Mouse (Mus musculus) lung, embryonic 14.5 days (tissue): ENCODE measurements at regions not wholly inside any gene's neighbourhood (a gene's known extent, or its start where the extent isn't known, plus 50 kb on each side); places are given as distances from the start of the nearest gene placed in this dataset.

Experiments
- ATAC-seq: fragments of 200-750 bp; cut with Nextera tagmentation; 2 replicates; pipeline ENCODE4 v1.8.0; 2017; ENCODE audit warnings: mild to moderate bottlenecking, moderate TSS enrichment, moderate library complexity; ENCODE audit not compliant: insufficient read depth
- DNase-seq: peaks from one replicate; pipeline ENCODE4 v3.0.0-alpha.2; 2015
- H3K27ac ChIP-seq: fragments of 300-500 bp; sonication (generic); 2 replicates; pipeline ENCODE4 v1.5.1; 2014; ENCODE audit warnings: low read depth, mild to moderate bottlenecking, moderate library complexity
- H3K27me3 ChIP-seq: fragments of 300-500 bp; sonication (generic); 2 replicates; pipeline ENCODE4 v1.6.1; 2014; ENCODE audit warnings: low read length, control low read depth; ENCODE audit not compliant: insufficient read depth
- H3K36me3 ChIP-seq: fragments of 300-500 bp; sonication (generic); 2 replicates; pipeline ENCODE4 v1.6.1; 2014; ENCODE audit warnings: control low read depth; ENCODE audit not compliant: insufficient read depth
- H3K4me1 ChIP-seq: fragments of 300-500 bp; sonication (generic); 2 replicates; pipeline ENCODE4 v1.6.1; 2014; ENCODE audit warnings: antibody characterized with exemption, control low read depth; ENCODE audit not compliant: insufficient read depth
- H3K4me2 ChIP-seq: fragments of 300-500 bp; sonication (generic); 2 replicates; pipeline ENCODE4 v1.6.1; 2014; ENCODE audit warnings: mild to moderate bottlenecking
- H3K4me3 ChIP-seq: fragments of 300-500 bp; sonication (generic); 2 replicates; pipeline ENCODE4 v1.5.1; 2014; ENCODE audit warnings: low read depth, low read length
- H3K9ac ChIP-seq: fragments of 300-500 bp; sonication (generic); 2 replicates; pipeline ENCODE4 v1.6.1; 2014
- H3K9me3 ChIP-seq: fragments of 300-500 bp; sonication (generic); 2 replicates; pipeline ENCODE4 v1.6.1; 2016; ENCODE audit warnings: low read depth, low read length, control low read depth
- CTCF ChIP-seq: IDR thresholded peaks from 2 replicates; pipeline ENCODE4 v1.5.1; 2016; ENCODE audit warnings: antibody characterized with exemption, low read depth
- WGBS: fragments of 180-500 bp; shearing (Covaris S2); extraction: QIAGEN DNeasy Blood & Tissue Kit; methylation state at CpG from one replicate; pipeline ENCODE4 v1.1.7; 2014; 5-methylcytosine and 5-hydroxymethylcytosine counted together

GRCm38 (mm10) chr15:93920996-93921395 is 325.3 kb upstream of the Prickle1 start:
- H3K36me3 ChIP-seq: no peaks in the 10 kb centered on the region
- no peak overlapping the region for H3K9ac ChIP-seq
- H3K4me2 ChIP-seq: no peak overlapping the region
- no peaks in the 10 kb centered on the region for H3K27me3 ChIP-seq
- ATAC-seq (no peak), DNase-seq (no peak)
- H3K4me3 ChIP-seq: no peak overlapping the region
- WGBS: 68% methylated on average over 5 of the region's 5 CpGs
- no peak overlapping the region for H3K27ac ChIP-seq
- no peak for TF ChIP-seq CTCF
- H3K9me3 ChIP-seq: no peaks in the 10 kb centered on the region
- H3K4me1 ChIP-seq: peaks cover 9% of the 10 kb centered on the region; the same call in 1 of the 2 replicates

DNA sequence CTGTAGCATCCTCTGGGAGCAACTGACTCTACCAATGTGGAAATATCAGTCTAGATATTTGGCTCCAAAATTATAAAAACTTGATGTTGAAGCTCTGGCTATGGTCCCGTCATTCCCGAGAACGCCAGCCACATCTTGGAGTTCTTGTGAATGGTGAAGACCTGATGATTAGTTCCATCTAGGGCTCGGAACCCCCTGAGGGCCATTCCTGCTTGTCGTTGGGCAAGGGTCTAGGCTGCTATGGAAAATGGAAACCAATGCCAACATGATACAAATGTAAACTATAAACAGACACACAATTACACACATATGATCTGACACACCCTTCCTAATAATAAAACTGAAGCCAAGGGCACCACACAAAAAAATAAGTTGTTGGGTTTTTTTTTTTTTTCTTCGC is 323.9 kb upstream of the Prickle1 start:
- DNase-seq (no peak), ATAC-seq (no peak)
- Histone ChIP-seq H3K9ac (no peak overlapping the region), H3K27ac (no peak overlapping the region), H3K27me3 (no peaks in the 10 kb centered on the region), H3K4me1 (peaks cover 9% of the 10 kb centered on the region; the same call in 1 of the 2 replicates), H3K4me3 (no peak overlapping the region), H3K4me2 (no peak overlapping the region), H3K9me3 (no peaks in the 10 kb centered on the region), H3K36me3 (no peaks in the 10 kb centered on the region)
- no peak for TF ChIP-seq CTCF
- 90% methylated on average over 6 of the region's 6 CpGs for WGBS

- TF ChIP-seq CTCF: no peak
- H3K27ac ChIP-seq: peak overlapping the region; percentile 51; the same call in 1 of the 2 replicates
- H3K36me3 ChIP-seq: no peaks in the 10 kb centered on the region
- H3K9me3 ChIP-seq: no peaks in the 10 kb centered on the region
- H3K4me1 ChIP-seq: 0 out of 2 replicates have a peak, but pooled peaks cover 5% of the 10 kb centered on the region
- peak; percentile 47; the same call in 1 of the 2 replicates for ATAC-seq
- peak; percentile 79 for DNase-seq
- no peak overlapping the region for H3K4me3 ChIP-seq
- H3K4me2 ChIP-seq: peak overlapping the region; percentile 43
- 17% methylated on average over 3 of the region's 3 CpGs for WGBS
- H3K9ac ChIP-seq: no peak overlapping the region
- H3K27me3 ChIP-seq: no peaks in the 10 kb centered on the region
These were observed 321.2 kb upstream of the Prickle1 start for GRCm38 (mm10) chr15:93916856-93917255.

DNA sequence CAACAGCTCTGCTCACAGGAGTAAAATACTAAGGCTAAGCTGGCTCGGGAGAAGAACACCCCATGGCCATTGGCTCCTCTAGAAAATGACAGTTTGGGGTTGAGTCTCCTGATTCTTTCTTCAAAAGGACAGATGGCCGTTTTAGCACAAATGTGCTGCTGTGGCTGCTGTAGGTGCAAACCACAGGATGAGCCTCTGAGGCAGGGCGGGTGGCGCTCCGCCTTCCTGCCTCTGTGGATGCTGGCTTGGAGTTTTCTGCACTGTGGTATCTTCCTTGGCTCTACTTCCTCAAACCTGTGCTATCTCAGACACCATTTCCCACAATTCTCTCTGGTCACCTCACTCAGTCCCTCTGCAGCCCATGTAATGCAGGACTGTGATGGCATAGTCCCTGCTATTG is 317.8 kb upstream of the Prickle1 start:
- 67% methylated on average over 5 of the region's 5 CpGs for WGBS
- Histone ChIP-seq H3K4me1 (no peaks in the 10 kb centered on the region), H3K36me3 (no peaks in the 10 kb centered on the region), H3K9me3 (no peaks in the 10 kb centered on the region), H3K9ac (no peak overlapping the region), H3K27me3 (no peaks in the 10 kb centered on the region), H3K27ac (no peak overlapping the region), H3K4me3 (no peak overlapping the region), H3K4me2 (no peak overlapping the region)
- no peak for DNase-seq
- TF ChIP-seq CTCF: no peak
- no peak for ATAC-seq

DNA sequence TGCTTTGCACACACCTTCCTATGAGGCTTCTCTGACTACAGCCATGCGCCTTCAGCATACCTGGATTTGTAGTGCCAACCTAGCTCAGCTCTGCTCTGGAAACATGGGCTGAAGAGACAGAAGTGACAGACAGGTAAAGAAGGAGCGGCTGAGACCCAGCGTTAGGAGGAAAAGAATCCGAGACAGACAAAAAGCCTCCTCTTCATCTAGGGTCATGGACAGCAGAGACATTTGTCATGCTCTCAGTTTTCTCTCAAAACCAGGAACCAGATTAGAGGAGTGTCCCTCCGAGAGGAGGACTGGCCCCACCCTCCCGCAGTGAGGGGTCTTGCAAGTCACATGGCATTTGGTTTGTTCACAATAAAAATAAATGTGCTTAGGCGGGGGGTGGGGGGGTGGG is 317.4 kb upstream of the Prickle1 start:
- TF ChIP-seq CTCF: no peak
- Histone ChIP-seq H3K4me1 (no peaks in the 10 kb centered on the region), H3K27me3 (no peaks in the 10 kb centered on the region), H3K36me3 (no peaks in the 10 kb centered on the region), H3K9me3 (no peaks in the 10 kb centered on the region), H3K27ac (no peak overlapping the region), H3K4me2 (no peak overlapping the region), H3K9ac (no peak overlapping the region), H3K4me3 (no peak overlapping the region)
- WGBS: 38% methylated on average over 7 of the region's 7 CpGs
- ATAC-seq (no peak), DNase-seq (no peak)

- Histone ChIP-seq H3K4me3 (no peak overlapping the region), H3K9me3 (no peaks in the 10 kb centered on the region), H3K4me1 (no peaks in the 10 kb centered on the region), H3K27ac (no peak overlapping the region), H3K4me2 (no peak overlapping the region), H3K9ac (no peak overlapping the region), H3K36me3 (no peaks in the 10 kb centered on the region), H3K27me3 (no peaks in the 10 kb centered on the region)
- TF ChIP-seq CTCF: no peak
- WGBS: 28% methylated on average over 11 of the region's 11 CpGs
- DNase-seq: no peak
- ATAC-seq: no peak
These were observed 315.3 kb upstream of the Prickle1 start for GRCm38 (mm10) chr15:93910981-93911431.

- Histone ChIP-seq H3K36me3 (no peaks in the 10 kb centered on the region), H3K9ac (no peak overlapping the region), H3K4me1 (no peaks in the 10 kb centered on the region), H3K27ac (no peak overlapping the region), H3K27me3 (no peaks in the 10 kb centered on the region), H3K4me3 (no peak overlapping the region), H3K9me3 (no peaks in the 10 kb centered on the region), H3K4me2 (no peak overlapping the region)
- ATAC-seq (no peak), DNase-seq (no peak)
- WGBS: 75% methylated on average over 3 of the region's 3 CpGs
- TF ChIP-seq CTCF: no peak
These were observed 314.5 kb upstream of the Prickle1 start for GRCm38 (mm10) chr15:93910158-93910557.
